Mouse (Mus musculus) CH12.LX (cell line): ENCODE data around the gene Astn2.

Experiments used
- CTCF ChIP-seq, 2 experiments: IDR thresholded peaks in 1 of 2; conservative IDR thresholded peaks in 1 of 2; 2 replicates each; pipeline ENCODE4 v1.5.1; 2011 to 2012; ENCODE audit warnings: low read depth in 2 of 2, low read length in 2 of 2, improper control_type of control experiment in 1 of 2, inconsistent platforms in 1 of 2, mild to moderate bottlenecking in 1 of 2, moderate library complexity in 1 of 2
- ETS1 ChIP-seq: conservative IDR thresholded peaks from 2 replicates; pipeline ENCODE4 v1.6.1; 2012; ENCODE audit warnings: low read depth, mild to moderate bottlenecking, inconsistent platforms, low read length, improper control_type of control experiment, moderate library complexity
- MAX ChIP-seq: IDR thresholded peaks from 2 replicates; pipeline ENCODE4 v1.6.1; 2011; ENCODE audit warnings: low read length, improper control_type of control experiment
- POLR2A ChIP-seq: IDR thresholded peaks from 2 replicates; pipeline ENCODE4 v1.6.1; 2011; ENCODE audit warnings: low read depth, mild to moderate bottlenecking, improper control_type of control experiment, low read length
- RCOR1 ChIP-seq: conservative IDR thresholded peaks from 2 replicates; pipeline ENCODE4 v1.6.1; 2012; ENCODE audit warnings: low read depth, mild to moderate bottlenecking, inconsistent platforms, low read length, improper control_type of control experiment
- USF1 ChIP-seq: IDR thresholded peaks from 2 replicates; pipeline ENCODE4 v1.6.1; 2014; ENCODE audit warnings: low read depth, mild to moderate bottlenecking, inconsistent platforms, low read length, improper control_type of control experiment
- ZC3H11A ChIP-seq: IDR thresholded peaks from 2 replicates; pipeline ENCODE4 v1.6.1; 2012; ENCODE audit warnings: low read depth, mild to moderate bottlenecking, inconsistent platforms, low read length, improper control_type of control experiment

DNA sequence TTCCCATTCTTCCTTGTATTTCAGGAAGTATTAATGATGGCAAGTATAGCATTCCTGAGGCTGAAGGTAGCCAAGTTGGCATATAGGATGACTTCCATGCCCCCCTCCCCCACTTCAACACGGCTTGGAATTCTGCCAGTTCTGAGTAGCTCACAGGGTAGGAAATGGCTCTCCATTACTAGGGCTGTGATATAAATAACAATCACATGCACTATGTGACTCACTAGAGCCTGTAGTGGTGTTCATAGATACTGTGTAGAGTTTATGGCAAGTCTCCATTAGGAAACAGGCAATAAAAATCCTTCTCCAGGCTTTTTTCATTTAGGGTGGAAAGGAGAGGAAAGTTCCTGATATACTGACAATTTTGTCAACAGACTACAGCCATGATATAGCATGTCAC lies 306.8 kb downstream of the Astn2 start:
- TF ChIP-seq POLR2A (no peak), ETS1 (no peak), USF1 (no peak), ZC3H11A (no peak), CTCF (conservative IDR thresholded peaks at IDR 0.05 in 1 of 2, IDR thresholded peaks at IDR 0.05 in 1 of 2; ENCODE audit: low read depth in 2 of 2, low read length in 2 of 2) (no peak), MAX (no peak), RCOR1 (no peak)
